Mouse (Mus musculus): Measurements from ENCODE around the gene Anxa11. TPM values are rescaled to one million over a fixed set of nuclear protein-coding genes. Genes with fewer than 3 reads are reported as not detected.
A peak's percentile ranks its signal among the peaks of the same experiment; 100 is the strongest.
"Not testable (repeated sequence)": the region's sequence is repeated elsewhere in the genome, so short reads cannot be mapped to it uniquely, and the experiment has no call there.

The Anxa11 gene
- polyA plus RNA-seq, 1 experiment from 2014 or later, result 7.1 TPM

DNA sequence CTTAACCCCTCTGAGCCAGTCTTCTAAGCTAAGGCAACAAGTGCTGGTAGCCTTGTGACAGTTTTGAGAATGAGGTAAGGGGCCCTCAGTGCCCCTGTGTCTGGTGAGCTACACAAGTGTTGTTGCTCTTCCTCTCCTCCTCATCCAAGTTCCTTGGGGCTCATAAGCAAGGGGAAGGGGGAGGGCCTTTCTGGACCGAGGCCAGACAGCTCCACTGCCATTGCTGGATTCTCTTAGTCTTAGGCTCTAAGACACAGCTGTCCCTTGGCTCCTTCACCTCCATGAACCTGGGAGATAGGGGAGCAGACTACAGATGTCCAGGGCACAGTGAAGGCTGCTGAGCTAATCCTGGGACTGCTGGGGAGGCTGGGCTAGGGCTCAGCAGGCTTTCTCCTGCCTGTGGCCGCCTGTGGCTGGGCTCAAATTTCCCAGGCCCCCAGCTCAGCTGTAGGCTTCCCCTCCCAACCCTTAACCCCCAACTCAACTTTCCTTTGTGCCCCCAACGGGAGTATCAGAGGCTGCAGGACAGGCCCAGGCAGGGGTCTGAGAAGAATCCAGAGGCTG, 38.6 kb upstream of the Anxa11 start:
- no peak overlapping the region for H3K4me3 ChIP-seq (ENCODE audit: low read depth, low read length)
- H3K9ac ChIP-seq (replicated peaks; ENCODE audit: low read length), result no peak overlapping the region
- no peak overlapping the region for H3K4me2 ChIP-seq (ENCODE audit: low read depth, low read length)
- H3K4me1 ChIP-seq (ENCODE audit: control insufficient read depth, insufficient read depth, low read length), result no peaks in the 10 kb centered on the region; the same call in 1 of the 2 replicates
- DNase-seq (ENCODE audit: low spot score), result no peak
- H3K36me3 ChIP-seq (replicated peaks; ENCODE audit: control insufficient read depth, insufficient read depth, low read depth, low read length), result no peaks in the 10 kb centered on the region
- ATAC-seq (replicated peaks; ENCODE audit: insufficient number of reproducible peaks, low FRiP score, low TSS enrichment, low read depth), result no peak
- no peaks in the 10 kb centered on the region for H3K27me3 ChIP-seq (ENCODE audit: control insufficient read depth, insufficient read depth, low read length)
- 18% methylated on average over 3 of the region's 3 CpGs for WGBS
- H3K9me3 ChIP-seq (replicated peaks; ENCODE audit: control insufficient read depth, low read length), result no peaks in the 10 kb centered on the region
- peak overlapping the region; percentile 28; the same call in 1 of the 2 replicates for H3K27ac ChIP-seq (replicated peaks; ENCODE audit: low read depth, low read length)

DNA sequence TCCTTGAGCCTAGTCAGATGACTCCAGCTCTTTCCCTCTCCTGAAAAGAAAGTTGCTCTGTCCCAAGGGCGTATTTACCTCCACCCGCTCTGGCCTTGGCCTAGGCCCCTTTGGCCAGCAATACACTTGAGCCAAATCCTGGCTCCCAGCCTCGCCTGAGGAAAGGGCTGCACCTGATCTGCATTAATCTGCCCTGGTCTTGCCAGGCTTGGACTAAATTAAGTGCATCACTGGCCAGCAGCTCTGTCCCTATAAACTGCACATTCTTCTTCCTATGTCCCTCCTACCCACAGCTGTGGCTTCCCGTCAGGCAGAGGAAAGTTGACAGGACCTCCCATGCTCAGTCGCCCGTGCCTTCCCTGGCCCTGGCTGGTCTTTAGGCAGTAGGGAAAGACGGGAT, 36.1 kb upstream of the Anxa11 start:
- Histone ChIP-seq H3K4me2 (ENCODE audit: low read depth, low read length) (no peak overlapping the region), H3K4me1 (ENCODE audit: control insufficient read depth, insufficient read depth, low read length) (no peaks in the 10 kb centered on the region; the same call in 1 of the 2 replicates), H3K36me3 (replicated peaks; ENCODE audit: control insufficient read depth, insufficient read depth, low read depth, low read length) (no peaks in the 10 kb centered on the region), H3K4me3 (ENCODE audit: low read depth, low read length) (no peak overlapping the region), H3K9ac (replicated peaks; ENCODE audit: low read length) (no peak overlapping the region), H3K9me3 (replicated peaks; ENCODE audit: control insufficient read depth, low read length) (no peaks in the 10 kb centered on the region), H3K27me3 (ENCODE audit: control insufficient read depth, insufficient read depth, low read length) (no peaks in the 10 kb centered on the region), H3K27ac (replicated peaks; ENCODE audit: low read depth, low read length) (no peak overlapping the region)
- peak; percentile 48; the same call in 1 of the 2 replicates for ATAC-seq (replicated peaks; ENCODE audit: insufficient number of reproducible peaks, low FRiP score, low TSS enrichment, low read depth)
- WGBS, result 54% methylated on average over 7 of the region's 7 CpGs
- no peak for DNase-seq (ENCODE audit: low spot score)

DNA sequence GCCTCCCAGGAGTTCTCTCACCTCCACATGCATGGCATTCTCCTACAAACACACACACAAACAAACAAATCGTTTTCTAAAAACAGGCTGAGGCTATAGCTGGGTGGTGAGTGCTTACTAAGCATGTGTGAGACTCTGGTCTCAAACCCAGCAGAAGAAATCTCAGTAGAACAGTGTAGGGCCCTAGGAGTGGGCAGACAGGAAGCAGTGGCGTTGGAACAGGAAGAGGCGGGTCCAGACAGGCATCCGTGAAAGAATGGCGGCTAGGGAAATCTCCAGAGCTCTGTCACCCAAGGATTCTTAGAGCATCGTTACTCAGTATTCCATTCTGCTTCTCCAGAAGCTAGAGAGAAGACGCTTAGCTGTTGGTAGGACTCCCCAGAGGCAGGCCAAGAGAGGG, 35.4 kb upstream of the Anxa11 start:
- H3K27ac ChIP-seq (replicated peaks; ENCODE audit: low read depth, low read length), result no peak overlapping the region
- no peak overlapping the region for H3K9ac ChIP-seq (replicated peaks; ENCODE audit: low read length)
- DNase-seq (ENCODE audit: low spot score), result no peak
- no peaks in the 10 kb centered on the region for H3K9me3 ChIP-seq (replicated peaks; ENCODE audit: control insufficient read depth, low read length)
- no peaks in the 10 kb centered on the region for H3K36me3 ChIP-seq (replicated peaks; ENCODE audit: control insufficient read depth, insufficient read depth, low read depth, low read length)
- ATAC-seq (replicated peaks; ENCODE audit: insufficient number of reproducible peaks, low FRiP score, low TSS enrichment, low read depth), result no peak
- no peak overlapping the region for H3K4me2 ChIP-seq (ENCODE audit: low read depth, low read length)
- no peaks in the 10 kb centered on the region for H3K27me3 ChIP-seq (ENCODE audit: control insufficient read depth, insufficient read depth, low read length)
- no peak overlapping the region for H3K4me3 ChIP-seq (ENCODE audit: low read depth, low read length)
- 89% methylated on average over 7 of the region's 7 CpGs for WGBS
- H3K4me1 ChIP-seq (ENCODE audit: control insufficient read depth, insufficient read depth, low read length), result no peaks in the 10 kb centered on the region; the same call in 1 of the 2 replicates

DNA sequence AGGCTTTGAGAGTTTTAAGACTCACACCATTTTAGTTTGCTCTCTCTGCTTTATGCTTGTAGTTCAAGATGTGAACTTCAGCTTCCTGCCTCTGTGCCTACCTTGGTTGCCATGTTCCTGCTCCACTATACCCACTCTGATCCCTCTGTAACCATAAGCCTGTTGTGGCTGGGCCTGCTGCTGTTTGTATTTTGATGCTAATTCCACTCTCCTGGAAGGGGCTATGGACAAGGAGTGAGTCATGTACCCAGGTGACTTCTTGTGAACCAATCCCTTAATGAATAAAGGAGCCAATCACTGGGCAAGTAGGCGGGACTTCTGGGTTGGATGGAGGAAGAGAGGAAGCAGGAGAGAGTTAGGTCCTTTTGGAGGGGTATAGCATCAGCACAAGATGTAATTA, 30.9 kb upstream of the Anxa11 start:
- not testable (repeated sequence) for ATAC-seq (replicated peaks; ENCODE audit: insufficient number of reproducible peaks, low FRiP score, low TSS enrichment, low read depth); DNase-seq (ENCODE audit: low spot score)

DNA sequence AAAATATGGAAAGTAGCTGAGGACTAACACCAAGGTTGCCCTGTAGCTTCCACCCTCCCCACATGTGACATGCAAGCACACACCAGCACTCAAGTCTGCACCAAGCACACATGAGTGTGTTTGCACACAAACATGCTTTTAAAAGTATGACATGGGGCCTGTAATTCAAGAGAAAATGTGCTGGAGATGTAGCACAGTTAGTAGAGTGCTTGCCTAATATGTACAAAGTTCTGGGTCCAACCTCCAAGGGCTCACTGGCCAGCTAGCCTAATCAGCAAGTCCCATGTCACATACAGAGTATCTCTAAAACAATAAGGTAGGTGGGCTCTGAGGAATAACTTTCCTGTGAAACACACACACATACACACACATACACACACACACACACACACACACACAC, 27.8 kb upstream of the Anxa11 start:
- Histone ChIP-seq H3K9ac (replicated peaks; ENCODE audit: low read length) (no peak overlapping the region), H3K27me3 (ENCODE audit: control insufficient read depth, insufficient read depth, low read length) (no peaks in the 10 kb centered on the region), H3K4me3 (ENCODE audit: low read depth, low read length) (no peak overlapping the region), H3K4me2 (ENCODE audit: low read depth, low read length) (no peak overlapping the region), H3K27ac (replicated peaks; ENCODE audit: low read depth, low read length) (no peak overlapping the region), H3K9me3 (replicated peaks; ENCODE audit: control insufficient read depth, low read length) (no peaks in the 10 kb centered on the region), H3K36me3 (replicated peaks; ENCODE audit: control insufficient read depth, insufficient read depth, low read depth, low read length) (no peaks in the 10 kb centered on the region; the same call in 1 of the 2 replicates), H3K4me1 (ENCODE audit: control insufficient read depth, insufficient read depth, low read length) (no peaks in the 10 kb centered on the region)
- DNase-seq (ENCODE audit: low spot score), result no peak
- ATAC-seq (replicated peaks; ENCODE audit: insufficient number of reproducible peaks, low FRiP score, low TSS enrichment, low read depth), result no peak

More for the DNA sequence above, 30.9 kb upstream of the Anxa11 start:
- WGBS, result 48% methylated on average over 1 of the region's 1 CpGs
- not testable (repeated sequence) for H3K9me3 ChIP-seq (replicated peaks; ENCODE audit: control insufficient read depth, low read length); H3K27ac ChIP-seq (replicated peaks; ENCODE audit: low read depth, low read length); H3K4me2 ChIP-seq (ENCODE audit: low read depth, low read length); H3K9ac ChIP-seq (replicated peaks; ENCODE audit: low read length); H3K4me3 ChIP-seq (ENCODE audit: low read depth, low read length); H3K27me3 ChIP-seq (ENCODE audit: control insufficient read depth, insufficient read depth, low read length); H3K36me3 ChIP-seq (replicated peaks; ENCODE audit: control insufficient read depth, insufficient read depth, low read depth, low read length); H3K4me1 ChIP-seq (ENCODE audit: control insufficient read depth, insufficient read depth, low read length)

DNA sequence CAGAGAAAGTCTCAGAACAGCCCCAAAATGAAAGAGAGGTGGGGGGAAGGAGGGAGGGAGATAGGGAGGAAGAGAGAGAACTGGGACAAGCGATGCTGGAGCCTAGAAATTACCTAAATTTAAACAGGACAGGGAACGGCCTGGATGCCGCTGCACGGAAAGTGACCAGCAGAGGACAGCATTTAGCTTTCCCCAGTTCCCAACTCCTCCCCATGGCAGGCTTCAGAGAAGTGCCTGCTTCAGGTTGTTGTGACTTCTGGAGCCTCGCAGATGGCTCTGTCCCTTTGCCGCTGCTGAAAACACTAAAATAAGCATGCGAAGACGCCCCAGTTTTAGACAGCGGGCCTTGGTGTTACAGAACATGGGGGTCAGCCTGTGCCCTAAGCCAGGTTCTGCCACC, 25.5 kb upstream of the Anxa11 start:
- no peaks in the 10 kb centered on the region for H3K27me3 ChIP-seq (ENCODE audit: control insufficient read depth, insufficient read depth, low read length)
- no peaks in the 10 kb centered on the region; the same call in 1 of the 2 replicates for H3K36me3 ChIP-seq (replicated peaks; ENCODE audit: control insufficient read depth, insufficient read depth, low read depth, low read length)
- WGBS, result 8% methylated on average over 9 of the region's 9 CpGs
- H3K4me2 ChIP-seq (ENCODE audit: low read depth, low read length), result no peak overlapping the region
- DNase-seq (ENCODE audit: low spot score) (peak; percentile 84), ATAC-seq (replicated peaks; ENCODE audit: insufficient number of reproducible peaks, low FRiP score, low TSS enrichment, low read depth) (no peak)
- H3K9me3 ChIP-seq (replicated peaks; ENCODE audit: control insufficient read depth, low read length), result no peaks in the 10 kb centered on the region
- H3K4me1 ChIP-seq (ENCODE audit: control insufficient read depth, insufficient read depth, low read length), result no peaks in the 10 kb centered on the region
- H3K4me3 ChIP-seq (ENCODE audit: low read depth, low read length), result no peak overlapping the region
- peak overlapping the region; percentile 13; the same call in 1 of the 2 replicates for H3K9ac ChIP-seq (replicated peaks; ENCODE audit: low read length)
- no peak overlapping the region for H3K27ac ChIP-seq (replicated peaks; ENCODE audit: low read depth, low read length)

DNA sequence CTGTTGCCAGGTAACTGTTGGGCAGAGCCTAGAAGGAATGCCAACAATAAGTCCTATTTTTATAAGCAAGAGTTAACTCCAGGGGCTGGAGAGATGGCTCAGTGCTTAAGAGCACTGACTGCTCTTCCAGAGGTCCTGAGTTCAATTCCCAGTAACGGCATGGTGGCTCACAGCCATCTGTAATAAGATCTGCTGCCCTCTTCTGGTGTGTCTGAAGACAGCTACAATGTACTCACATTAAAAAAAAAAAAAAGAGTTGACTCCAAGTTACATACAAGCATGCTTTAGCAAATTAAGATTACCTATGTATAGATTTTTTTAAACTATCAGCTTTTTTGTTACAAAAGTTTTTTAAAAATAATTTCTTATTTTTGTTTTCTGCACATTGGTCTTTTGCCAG, 19.4 kb upstream of the Anxa11 start:
- WGBS, result 79% methylated on average over 1 of the region's 1 CpGs
- Histone ChIP-seq H3K4me2 (ENCODE audit: low read depth, low read length) (no peak overlapping the region), H3K27ac (replicated peaks; ENCODE audit: low read depth, low read length) (no peak overlapping the region), H3K4me1 (ENCODE audit: control insufficient read depth, insufficient read depth, low read length) (no peaks in the 10 kb centered on the region), H3K9ac (replicated peaks; ENCODE audit: low read length) (no peak overlapping the region), H3K9me3 (replicated peaks; ENCODE audit: control insufficient read depth, low read length) (no peaks in the 10 kb centered on the region), H3K27me3 (ENCODE audit: control insufficient read depth, insufficient read depth, low read length) (no peaks in the 10 kb centered on the region), H3K4me3 (ENCODE audit: low read depth, low read length) (no peak overlapping the region), H3K36me3 (replicated peaks; ENCODE audit: control insufficient read depth, insufficient read depth, low read depth, low read length) (no peaks in the 10 kb centered on the region)
- no peak for ATAC-seq (replicated peaks; ENCODE audit: insufficient number of reproducible peaks, low FRiP score, low TSS enrichment, low read depth)
- no peak for DNase-seq (ENCODE audit: low spot score)

DNA sequence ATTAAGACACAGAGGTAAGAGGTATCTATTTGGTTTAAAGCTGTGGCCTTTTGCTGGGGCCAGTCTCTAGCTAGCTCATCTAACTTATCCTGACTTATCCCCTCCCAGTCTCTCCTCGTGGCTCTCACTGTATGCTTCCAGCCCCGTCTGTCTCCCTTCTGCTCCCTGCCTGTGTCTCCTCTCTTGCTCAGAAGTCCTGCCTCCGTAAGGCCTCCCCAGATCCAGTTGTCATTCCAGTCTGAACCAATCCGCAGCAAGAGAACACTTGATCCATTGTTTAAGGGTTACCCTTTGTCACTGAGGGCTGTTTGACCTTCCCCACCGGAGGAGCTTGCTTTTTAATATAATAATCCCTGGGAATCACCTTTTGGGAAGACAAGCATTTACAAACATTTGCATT, 17.0 kb upstream of the Anxa11 start:
- Histone ChIP-seq H3K27ac (replicated peaks; ENCODE audit: low read depth, low read length) (no peak overlapping the region), H3K27me3 (ENCODE audit: control insufficient read depth, insufficient read depth, low read length) (no peaks in the 10 kb centered on the region), H3K4me3 (ENCODE audit: low read depth, low read length) (no peak overlapping the region), H3K4me1 (ENCODE audit: control insufficient read depth, insufficient read depth, low read length) (no peaks in the 10 kb centered on the region), H3K9ac (replicated peaks; ENCODE audit: low read length) (no peak overlapping the region), H3K4me2 (ENCODE audit: low read depth, low read length) (no peak overlapping the region), H3K9me3 (replicated peaks; ENCODE audit: control insufficient read depth, low read length) (no peaks in the 10 kb centered on the region), H3K36me3 (replicated peaks; ENCODE audit: control insufficient read depth, insufficient read depth, low read depth, low read length) (no peaks in the 10 kb centered on the region)
- WGBS, result 24% methylated on average over 5 of the region's 5 CpGs
- ATAC-seq (replicated peaks; ENCODE audit: insufficient number of reproducible peaks, low FRiP score, low TSS enrichment, low read depth) (no peak), DNase-seq (ENCODE audit: low spot score) (no peak)

All from embryonic facial prominence, embryonic 11.5 days (tissue).